In genomic region chr15:25959375-25959774, GRCm38 (mm10) we compare ENCODE assay signal across 8 mouse cellular contexts. TPM values are rescaled to one million over a fixed set of nuclear protein-coding genes. Genes with fewer than 3 reads are reported as not detected.
DNase-seq lines count a peak whose midpoint lies in the region; ATAC-seq and TF ChIP-seq lines count a peak whose summit lies in the region.

No protein-coding gene starts in this region.

- peak in 1 of 2 experiments; percentile 50 for DNase-seq in cerebellum, adult 2 months
- no peak for DNase-seq in cerebellum, postnatal 25 days
- DNase-seq in ovary, postnatal 14 days (ENCODE audit: low spot score): peak; percentile 24
- no peak for DNase-seq in ovary, postnatal 10 days (ENCODE audit: low spot score)
- DNase-seq in lung, postnatal 36 days: peak; percentile 60
- no peak for DNase-seq in natural killer cell, adult 2 months (ENCODE audit: low spot score in 2 of 2)
- DNase-seq in gastrocnemius, postnatal 4 days (ENCODE audit: low spot score in 2 of 2): no peak

- H3K27ac ChIP-seq in cerebellum, adult 2 months (ENCODE audit: insufficient read depth, low read length): no peak overlapping the region
- no peak overlapping the region for H3K27ac ChIP-seq in hindbrain, embryonic 16.5 days (ENCODE audit: low read depth, low read length)

- no peak overlapping the region for H3K4me2 ChIP-seq in hindbrain, embryonic 16.5 days (ENCODE audit: low read length)

- no peaks in the 10 kb centered on the region for H3K9me3 ChIP-seq in hindbrain, embryonic 16.5 days (ENCODE audit: control insufficient read depth, low read length)

- no peak for TF ChIP-seq POLR2A in cerebellum, adult 2 months (IDR thresholded peaks at IDR 0.05; ENCODE audit: borderline replicate concordance, insufficient read depth, low read length)

- H3K9ac ChIP-seq in hindbrain, embryonic 16.5 days (ENCODE audit: low read depth, low read length): no peak overlapping the region

- H3K27me3 ChIP-seq in cerebellum, adult 2 months (ENCODE audit: control insufficient read depth, insufficient read depth, low read length): no peaks in the 10 kb centered on the region
- H3K27me3 ChIP-seq in hindbrain, embryonic 16.5 days (replicated peaks; ENCODE audit: control insufficient read depth, insufficient read depth, low read length): no peaks in the 10 kb centered on the region

- TF ChIP-seq CTCF in cerebellum, adult 2 months (IDR thresholded peaks at IDR 0.05; ENCODE audit: borderline replicate concordance, insufficient read depth, low read depth, low read length): peak; percentile 29; the same call in 1 of the 2 replicates

- 16% methylated on average over 5 of the region's 5 CpGs for WGBS in cerebellum, adult 2 months
- WGBS in hindbrain, embryonic 16.5 days: 23% methylated on average over 4 of the region's 5 CpGs

- no peaks in the 10 kb centered on the region for H3K4me1 ChIP-seq in cerebellum, adult 2 months (ENCODE audit: control insufficient read depth, insufficient read depth, low read length)
- H3K4me1 ChIP-seq in hindbrain, embryonic 16.5 days (ENCODE audit: control insufficient read depth, insufficient read depth, low read depth, low read length): peaks cover 4% of the 10 kb centered on the region

- no peaks in the 10 kb centered on the region for H3K36me3 ChIP-seq in hindbrain, embryonic 16.5 days (ENCODE audit: control insufficient read depth, insufficient read depth, low read length)

- peak; percentile 91 for ATAC-seq in hindbrain, embryonic 16.5 days

- no peak overlapping the region for H3K4me3 ChIP-seq in cerebellum, adult 2 months (replicated peaks; ENCODE audit: insufficient read depth, low read depth, low read length)
- H3K4me3 ChIP-seq in hindbrain, embryonic 16.5 days (ENCODE audit: low read length): no peak overlapping the region

RNA-seq across cellular contexts. Expression of gene Zfp622, which starts 24.8 kb away (rescaled TPM):
- 29.7 and 30.3 TPM in 2 replicates for polyA plus RNA-seq in cerebellum, adult 2 months (2012; rRNA removed)
- polyA plus RNA-seq in hindbrain, embryonic 16.5 days (2015; fragmentation: Nextera tagmentation; extraction: Ambion mirVana): 26.8 and 31.1 TPM in 2 replicates
- 10 to 100 TPM; 29.5 to 35.4 TPM for total RNA-seq in gastrocnemius, postnatal 4 days (2021)

Comparison
In these comparisons a context has a peak if more than half of its experiments do, and no peak if none do; other contexts are left out.
1. DNase-seq: peak in ovary, postnatal 14 days (single experiment) and lung, postnatal 36 days (single experiment); none in cerebellum, postnatal 25 days (0 of 2), ovary, postnatal 10 days (single experiment), natural killer cell, adult 2 months (0 of 2) and gastrocnemius, postnatal 4 days (0 of 2).